Mouse (Mus musculus): ENCODE data around the gene Sema3d.

Gene Sema3d

GRCm38 (mm10) chr5:12634227-12634980 is 251.2 kb downstream of the Sema3d start:
- DNase-seq (ENCODE audit: low spot score in 2 of 2) = no peak

- no peak for DNase-seq (ENCODE audit: low spot score in 2 of 2)
Observed at GRCm38 (mm10) chr5:12637763-12638468, 254.7 kb downstream of the Sema3d start.

All from thymus, postnatal 10 days (tissue).